Mouse (Mus musculus) CH12.LX (cell line): ENCODE measurements at regions not wholly inside any gene's neighbourhood (a gene's known extent, or its start where the extent isn't known, plus 50 kb on each side); places are given as distances from the start of the nearest gene placed in this dataset.

ENCODE experiments used
- DNase-seq: peaks from one replicate; pipeline ENCODE4 v3.0.0-alpha.2; 2013; ENCODE audit errors: extremely low read depth
- H3K27ac ChIP-seq: 2 replicates; pipeline ENCODE4 v1.5.1; 2012; ENCODE audit warnings: low read depth, mild to moderate bottlenecking, control low read depth, moderate library complexity; ENCODE audit not compliant: insufficient read depth
- H3K27me3 ChIP-seq: replicated peaks from 2 replicates; pipeline ENCODE3; 2012; ENCODE audit warnings: inconsistent platforms
- H3K36me3 ChIP-seq, 2 experiments: replicated peaks in 1 of 2; 2 replicates each; pipeline versions ENCODE3 to v1.6.1; 2012; ENCODE audit warnings: inconsistent platforms in 1 of 2, low read length in 1 of 2, mild to moderate bottlenecking in 1 of 2, mixed read lengths in 1 of 2, moderate library complexity in 1 of 2; ENCODE audit not compliant: control insufficient read depth in 1 of 2, insufficient read depth in 1 of 2
- H3K4me1 ChIP-seq, 2 experiments: 2 replicates each; pipeline ENCODE4 v1.6.1; 2012; ENCODE audit warnings: inconsistent platforms in 1 of 2, moderate library complexity in 1 of 2; ENCODE audit not compliant: insufficient read depth in 2 of 2, control insufficient read depth in 1 of 2
- H3K4me2 ChIP-seq: 2 replicates; pipeline ENCODE4 v1.6.1; 2012; ENCODE audit warnings: low read depth, mild to moderate bottlenecking, control low read depth; ENCODE audit not compliant: poor library complexity, insufficient read depth, severe bottlenecking
- H3K4me3 ChIP-seq, 3 experiments: fragments of 150-350 bp in 1 of 3; sonication (generic) in 1 of 3; replicated peaks in 1 of 3; 2 replicates each; pipeline versions ENCODE3 to v1.5.1; 2011 to 2012; ENCODE audit warnings: low read depth in 2 of 3, low read length in 2 of 3, mild to moderate bottlenecking in 2 of 3, moderate library complexity in 2 of 3, control low read depth in 1 of 3, improper control_type of control experiment in 1 of 3, inconsistent platforms in 1 of 3, mixed read lengths in 1 of 3; ENCODE audit not compliant: poor library complexity in 1 of 3
- H3K79me2 ChIP-seq: replicated peaks from 2 replicates; pipeline ENCODE4 v1.6.1; 2012; ENCODE audit warnings: mild to moderate bottlenecking, moderate library complexity; ENCODE audit not compliant: control insufficient read depth, poor library complexity, insufficient read depth, severe bottlenecking; ENCODE audit errors: extremely low read depth
- H3K9ac ChIP-seq: 2 replicates; pipeline ENCODE4 v1.6.1; 2012; ENCODE audit warnings: low read depth, mild to moderate bottlenecking, control low read depth, moderate library complexity; ENCODE audit not compliant: insufficient read depth
- H3K9me3 ChIP-seq: replicated peaks from 2 replicates; pipeline ENCODE3; 2012; ENCODE audit warnings: low read length, inconsistent platforms, mixed read lengths
- CTCF ChIP-seq, 2 experiments: IDR thresholded peaks in 1 of 2; conservative IDR thresholded peaks in 1 of 2; 2 replicates each; pipeline ENCODE4 v1.5.1; 2011 to 2012; ENCODE audit warnings: low read depth in 2 of 2, low read length in 2 of 2, improper control_type of control experiment in 1 of 2, inconsistent platforms in 1 of 2, mild to moderate bottlenecking in 1 of 2, moderate library complexity in 1 of 2
- E2F4 ChIP-seq: IDR thresholded peaks from 2 replicates; pipeline ENCODE4 v1.6.1; 2011; ENCODE audit warnings: low read depth, low read length, improper control_type of control experiment; ENCODE audit not compliant: insufficient replicate concordance
- ELF1 ChIP-seq: IDR thresholded peaks from 2 replicates; pipeline ENCODE4 v1.6.1; 2014; ENCODE audit warnings: low read depth, mild to moderate bottlenecking, inconsistent platforms, low read length, improper control_type of control experiment
- ETS1 ChIP-seq: conservative IDR thresholded peaks from 2 replicates; pipeline ENCODE4 v1.6.1; 2012; ENCODE audit warnings: low read depth, mild to moderate bottlenecking, inconsistent platforms, low read length, improper control_type of control experiment, moderate library complexity
- GABPA ChIP-seq: IDR thresholded peaks from 2 replicates; pipeline ENCODE4 v1.6.1; 2012; ENCODE audit warnings: low read depth, low read length, improper control_type of control experiment, inconsistent platforms; ENCODE audit not compliant: insufficient replicate concordance
- HCFC1 ChIP-seq: IDR thresholded peaks from 2 replicates; pipeline ENCODE4 v1.6.1; 2012; ENCODE audit warnings: low read depth, mild to moderate bottlenecking, inconsistent platforms, low read length, improper control_type of control experiment
- MEF2A ChIP-seq: IDR thresholded peaks from 2 replicates; pipeline ENCODE4 v1.6.1; 2014; ENCODE audit warnings: low read depth, mild to moderate bottlenecking, inconsistent platforms, low read length, improper control_type of control experiment, borderline replicate concordance
- RAD21 ChIP-seq: IDR thresholded peaks from 2 replicates; pipeline ENCODE4 v1.6.1; 2011; ENCODE audit warnings: low read depth, mild to moderate bottlenecking, low read length, improper control_type of control experiment, moderate library complexity
- RCOR1 ChIP-seq: conservative IDR thresholded peaks from 2 replicates; pipeline ENCODE4 v1.6.1; 2012; ENCODE audit warnings: low read depth, mild to moderate bottlenecking, inconsistent platforms, low read length, improper control_type of control experiment
- SIN3A ChIP-seq: IDR thresholded peaks from 2 replicates; pipeline ENCODE4 v1.6.1; 2012; ENCODE audit warnings: low read length, improper control_type of control experiment, inconsistent platforms
- SMC3 ChIP-seq: IDR thresholded peaks from 2 replicates; pipeline ENCODE4 v1.6.1; 2011; ENCODE audit warnings: low read depth, low read length, improper control_type of control experiment
- TBP ChIP-seq: conservative IDR thresholded peaks from 2 replicates; pipeline ENCODE4 v1.6.1; 2011; ENCODE audit warnings: low read depth, low read length, improper control_type of control experiment
- TCF12 ChIP-seq: IDR thresholded peaks from 2 replicates; pipeline ENCODE4 v1.6.1; 2014; ENCODE audit warnings: low read depth, mild to moderate bottlenecking, inconsistent platforms, low read length, improper control_type of control experiment
- ZC3H11A ChIP-seq: IDR thresholded peaks from 2 replicates; pipeline ENCODE4 v1.6.1; 2012; ENCODE audit warnings: low read depth, mild to moderate bottlenecking, inconsistent platforms, low read length, improper control_type of control experiment
- ZMIZ1 ChIP-seq: IDR thresholded peaks from 2 replicates; pipeline ENCODE4 v1.6.1; 2012; ENCODE audit warnings: low read depth, mild to moderate bottlenecking, inconsistent platforms, low read length, improper control_type of control experiment
- dilution Hi-C: fragments of 300-500 bp; cut with MboI; formaldehyde crosslinking; loops from 2 replicates; pipeline ENCODE4 v1.14.3; 2020; ENCODE audit warnings: low sequenced_read_pairs; ENCODE audit not compliant: extremely low pct_unique_long_range_greater_than_20kb, extremely low pct_ligation_motif_present
- in situ Hi-C: fragments of 300-500 bp; cut with MboI; formaldehyde crosslinking; loops from 3 replicates; pipeline ENCODE4 v1.14.3; 2019; ENCODE audit warnings: low sequenced_read_pairs, low pct_ligation_motif_present, low pct_unique_long_range_greater_than_20kb, mixed read lengths

GRCm38 (mm10) chr2:79547284-79547683 lies 87.9 kb upstream of the Itprid2 start:
- no peak overlapping the region for H3K4me3 ChIP-seq
- TF ChIP-seq ELF1 (no peak), HCFC1 (no peak)
- no peak overlapping the region for H3K27ac ChIP-seq
- in situ Hi-C loops (no loop called here), dilution Hi-C loops (no loop called here)
- H3K79me2 ChIP-seq, result no peaks in the 10 kb centered on the region
- no peak overlapping the region for H3K9ac ChIP-seq
- H3K36me3 ChIP-seq, result no peaks in the 10 kb centered on the region
- no peak for DNase-seq
- H3K27me3 ChIP-seq, result no peaks in the 10 kb centered on the region
- H3K9me3 ChIP-seq, result no peaks in the 10 kb centered on the region
- no peaks in the 10 kb centered on the region for H3K4me1 ChIP-seq
- no peak overlapping the region for H3K4me2 ChIP-seq

- no peak overlapping the region for H3K4me3 ChIP-seq
- TF ChIP-seq SIN3A, result no peak
- no peak for TF ChIP-seq E2F4
- no peak for TF ChIP-seq ZC3H11A
- TF ChIP-seq CTCF (conservative IDR thresholded peaks at IDR 0.05 in 1 of 2, IDR thresholded peaks at IDR 0.05 in 1 of 2; ENCODE audit: low read depth in 2 of 2, low read length in 2 of 2), result no peak
- TF ChIP-seq TBP, result no peak
- TF ChIP-seq SMC3, result no peak
- TF ChIP-seq GABPA, result no peak
- no peak for TF ChIP-seq RAD21
- no peaks in the 10 kb centered on the region for H3K36me3 ChIP-seq
- H3K9ac ChIP-seq, result no peak overlapping the region
- no peaks in the 10 kb centered on the region for H3K4me1 ChIP-seq
- in situ Hi-C loops, result no loop called here
- H3K4me2 ChIP-seq, result no peak overlapping the region
- H3K27ac ChIP-seq, result no peak overlapping the region
- no peaks in the 10 kb centered on the region for H3K79me2 ChIP-seq
- no peaks in the 10 kb centered on the region for H3K9me3 ChIP-seq
- no peaks in the 10 kb centered on the region for H3K27me3 ChIP-seq
- DNase-seq, result no peak
- dilution Hi-C loops, result no loop called here
These were observed 87.0 kb upstream of the Itprid2 start for GRCm38 (mm10) chr2:79548039-79548600.

GRCm38 (mm10) chr2:79549781-79550180 lies 85.4 kb upstream of the Itprid2 start:
- no peaks in the 10 kb centered on the region for H3K27me3 ChIP-seq
- H3K4me2 ChIP-seq, result no peak overlapping the region
- no peaks in the 10 kb centered on the region for H3K4me1 ChIP-seq
- no peak for DNase-seq
- dilution Hi-C loops (no loop called here), in situ Hi-C loops (no loop called here)
- TF ChIP-seq ZMIZ1 (no peak), RCOR1 (no peak), ETS1 (no peak), MEF2A (no peak), TCF12 (no peak)
- no peak overlapping the region for H3K9ac ChIP-seq
- no peak overlapping the region for H3K27ac ChIP-seq
- no peaks in the 10 kb centered on the region for H3K79me2 ChIP-seq
- no peak overlapping the region for H3K4me3 ChIP-seq
- no peaks in the 10 kb centered on the region for H3K36me3 ChIP-seq
- H3K9me3 ChIP-seq, result no peaks in the 10 kb centered on the region
